Mouse (Mus musculus) MEL (cell line): Measurements from ENCODE around the gene U2af1l4.

ENCODE experiments used
- CTCF ChIP-seq, 3 experiments: IDR thresholded peaks in 2 of 3; conservative IDR thresholded peaks in 1 of 3; 2 replicates each; pipeline ENCODE4 v1.5.1; 2011 to 2012; ENCODE audit warnings: low read length in 3 of 3, low read depth in 2 of 3, mild to moderate bottlenecking in 2 of 3, improper control_type of control experiment in 1 of 3, inconsistent platforms in 1 of 3, mixed read lengths in 1 of 3, moderate library complexity in 1 of 3; ENCODE audit not compliant: control insufficient read depth in 1 of 3, insufficient read depth in 1 of 3, poor library complexity in 1 of 3, severe bottlenecking in 1 of 3
- EP300 ChIP-seq, 2 experiments: IDR thresholded peaks; 2 replicates each; pipeline ENCODE4 v1.6.1; 2011; ENCODE audit warnings: improper control_type of control experiment in 2 of 2, low read length in 2 of 2, low read depth in 1 of 2, mild to moderate bottlenecking in 1 of 2
- ETS1 ChIP-seq: IDR thresholded peaks from 2 replicates; pipeline ENCODE4 v1.6.1; 2012; ENCODE audit warnings: low read depth, mild to moderate bottlenecking, inconsistent platforms, low read length, improper control_type of control experiment, moderate library complexity
- HCFC1 ChIP-seq: IDR thresholded peaks from 2 replicates; pipeline ENCODE4 v1.6.1; 2012; ENCODE audit warnings: low read depth, mild to moderate bottlenecking, inconsistent platforms, low read length, improper control_type of control experiment, moderate library complexity
- MAX ChIP-seq: IDR thresholded peaks from 2 replicates; pipeline ENCODE4 v1.6.1; 2011; ENCODE audit warnings: low read length, improper control_type of control experiment
- NELFE ChIP-seq: IDR thresholded peaks from 2 replicates; pipeline ENCODE4 v1.6.1; 2011; ENCODE audit warnings: low read depth, low read length, improper control_type of control experiment
- POLR2A ChIP-seq, 2 experiments: IDR thresholded peaks; 2 replicates each; pipeline ENCODE4 v1.6.1; 2011 to 2012; ENCODE audit warnings: low read length in 2 of 2, mild to moderate bottlenecking in 2 of 2, control low read depth in 1 of 2, improper control_type of control experiment in 1 of 2, low read depth in 1 of 2, moderate library complexity in 1 of 2; ENCODE audit not compliant: control insufficient read depth in 1 of 2, insufficient read depth in 1 of 2, poor library complexity in 1 of 2
- POLR2AphosphoS5 ChIP-seq: IDR thresholded peaks from 2 replicates; pipeline ENCODE4 v1.6.1; 2012; ENCODE audit warnings: low read depth, borderline replicate concordance, mild to moderate bottlenecking, inconsistent platforms, low read length, moderate library complexity, mixed read lengths
- RCOR1 ChIP-seq: IDR thresholded peaks from 2 replicates; pipeline ENCODE4 v1.6.1; 2012; ENCODE audit warnings: low read depth, mild to moderate bottlenecking, inconsistent platforms, low read length, improper control_type of control experiment
- TBP ChIP-seq: IDR thresholded peaks from 2 replicates; pipeline ENCODE4 v1.8.0; 2011; ENCODE audit warnings: low read depth, low read length, improper control_type of control experiment
- TCF12 ChIP-seq: IDR thresholded peaks from 2 replicates; pipeline ENCODE4 v1.6.1; 2014; ENCODE audit warnings: low read depth, mild to moderate bottlenecking, inconsistent platforms, low read length, improper control_type of control experiment, moderate library complexity
- UBTF ChIP-seq: IDR thresholded peaks from 2 replicates; pipeline ENCODE4 v1.6.1; 2012; ENCODE audit warnings: low read depth, mild to moderate bottlenecking, inconsistent platforms, low read length, improper control_type of control experiment, moderate library complexity, borderline replicate concordance; ENCODE audit not compliant: insufficient read depth
- ZC3H11A ChIP-seq: IDR thresholded peaks from 2 replicates; pipeline ENCODE4 v1.6.1; 2012; ENCODE audit warnings: low read depth, mild to moderate bottlenecking, inconsistent platforms, low read length, improper control_type of control experiment
- ZKSCAN1 ChIP-seq: IDR thresholded peaks from 2 replicates; pipeline ENCODE4 v1.6.1; 2012; ENCODE audit warnings: low read depth, mild to moderate bottlenecking, inconsistent platforms, low read length, improper control_type of control experiment, moderate library complexity

- no peak for TF ChIP-seq CTCF (IDR thresholded peaks at IDR 0.05 in 2 of 3, conservative IDR thresholded peaks at IDR 0.05 in 1 of 3; ENCODE audit: control insufficient read depth in 1 of 3, insufficient read depth in 1 of 3, low read depth in 2 of 3, low read length in 3 of 3, poor library complexity in 1 of 3, severe bottlenecking in 1 of 3)
- TF ChIP-seq RCOR1: no peak
- TF ChIP-seq TBP: no peak
- no peak for TF ChIP-seq TCF12
- no peak for TF ChIP-seq POLR2A (IDR thresholded peaks at IDR 0.05; ENCODE audit: control insufficient read depth in 1 of 2, insufficient read depth in 1 of 2, low read depth in 1 of 2, low read length in 2 of 2, poor library complexity in 1 of 2)
- no peak for TF ChIP-seq POLR2AphosphoS5
- TF ChIP-seq ZKSCAN1: no peak
- no peak for TF ChIP-seq HCFC1
- no peak for TF ChIP-seq MAX
- no peak for TF ChIP-seq NELFE
- no peak for TF ChIP-seq ETS1
- no peak for TF ChIP-seq EP300 (IDR thresholded peaks at IDR 0.05; ENCODE audit: low read depth in 1 of 2, low read length in 2 of 2)
- TF ChIP-seq UBTF: no peak
- no peak for TF ChIP-seq ZC3H11A
Measured at GRCm38 (mm10) chr7:30532931-30533330, 30.2 kb upstream of the U2af1l4 start.
